Mouse (Mus musculus): ENCODE measurements around the gene Dscaml1.

Dscaml1 gene

GRCm38 (mm10) chr9:45426456-45426855 lies at the start of gene Dscaml1:
Dscaml1 (plus strand) TSS chr9:45426628.
- DNase-seq (ENCODE audit: low spot score), result no peak

- no peak for DNase-seq (ENCODE audit: low spot score)
Measured at GRCm38 (mm10) chr9:45376883-45377282, 49.5 kb upstream of the Dscaml1 start.

GRCm38 (mm10) chr9:45380411-45381251 lies 45.8 kb upstream of the Dscaml1 start:
- no peak for DNase-seq (ENCODE audit: low spot score)

GRCm38 (mm10) chr9:45382336-45382735 lies 44.1 kb upstream of the Dscaml1 start:
- no peak for DNase-seq (ENCODE audit: low spot score)

GRCm38 (mm10) chr9:45382834-45383233 lies 43.6 kb upstream of the Dscaml1 start:
- DNase-seq (ENCODE audit: low spot score), result no peak

- no peak for DNase-seq (ENCODE audit: low spot score)
Measured at GRCm38 (mm10) chr9:45383883-45384282, 42.5 kb upstream of the Dscaml1 start.

GRCm38 (mm10) chr9:45386698-45387097 lies 39.7 kb upstream of the Dscaml1 start:
- DNase-seq (ENCODE audit: low spot score), result no peak

- peak; percentile 93 for DNase-seq (ENCODE audit: low spot score)
Measured at GRCm38 (mm10) chr9:45388385-45388994, 37.9 kb upstream of the Dscaml1 start.

- no peak for DNase-seq (ENCODE audit: low spot score)
Measured at GRCm38 (mm10) chr9:45389596-45389995, 36.8 kb upstream of the Dscaml1 start.

- DNase-seq (ENCODE audit: low spot score), result no peak
Measured at GRCm38 (mm10) chr9:45391299-45391698, 35.1 kb upstream of the Dscaml1 start.

- no peak for DNase-seq (ENCODE audit: low spot score)
Measured at GRCm38 (mm10) chr9:45395218-45395617, 31.2 kb upstream of the Dscaml1 start.

GRCm38 (mm10) chr9:45395796-45396195 lies 30.6 kb upstream of the Dscaml1 start:
- no peak for DNase-seq (ENCODE audit: low spot score)

GRCm38 (mm10) chr9:45398336-45398735 lies 28.1 kb upstream of the Dscaml1 start:
- DNase-seq (ENCODE audit: low spot score), result no peak

- no peak for DNase-seq (ENCODE audit: low spot score)
Measured at GRCm38 (mm10) chr9:45399434-45399833, 27.0 kb upstream of the Dscaml1 start, which contains the start of gene Fxyd2. Fxyd2 (plus strand) TSS chr9:45399669.

- DNase-seq (ENCODE audit: low spot score), result no peak
Measured at GRCm38 (mm10) chr9:45401851-45402250, 24.6 kb upstream of the Dscaml1 start.

GRCm38 (mm10) chr9:45402957-45403356 lies 23.5 kb upstream of the Dscaml1 start:
- no peak for DNase-seq (ENCODE audit: low spot score)

GRCm38 (mm10) chr9:45405694-45406093 lies 20.7 kb upstream of the Dscaml1 start:
- DNase-seq (ENCODE audit: low spot score), result no peak

- no peak for DNase-seq (ENCODE audit: low spot score)
Measured at GRCm38 (mm10) chr9:45406808-45407207, 19.6 kb upstream of the Dscaml1 start.

- peak; percentile 81 for DNase-seq (ENCODE audit: low spot score)
Measured at GRCm38 (mm10) chr9:45407706-45408675, 18.4 kb upstream of the Dscaml1 start.

- no peak for DNase-seq (ENCODE audit: low spot score)
Measured at GRCm38 (mm10) chr9:45410193-45410592, 16.2 kb upstream of the Dscaml1 start.

- DNase-seq (ENCODE audit: low spot score), result no peak
Measured at GRCm38 (mm10) chr9:45410614-45411013, 15.8 kb upstream of the Dscaml1 start.

- DNase-seq (ENCODE audit: low spot score), result no peak
Measured at GRCm38 (mm10) chr9:45411111-45411510, 15.3 kb upstream of the Dscaml1 start.

Data from layer of hippocampus, adult 11-12 months (tissue).